Mouse (Mus musculus) retina, postnatal 7 days (tissue): ENCODE measurements around the gene Gapdh.
"Not testable (repeated sequence)": the region's sequence is repeated elsewhere in the genome, so short reads cannot be mapped to it uniquely, and the experiment has no call there.

Experiments
- DNase-seq: peaks from one replicate; pipeline ENCODE4 v3.0.0-alpha.2; 2012; ENCODE audit warnings: low read depth, low spot score

Gene Gapdh

DNA sequence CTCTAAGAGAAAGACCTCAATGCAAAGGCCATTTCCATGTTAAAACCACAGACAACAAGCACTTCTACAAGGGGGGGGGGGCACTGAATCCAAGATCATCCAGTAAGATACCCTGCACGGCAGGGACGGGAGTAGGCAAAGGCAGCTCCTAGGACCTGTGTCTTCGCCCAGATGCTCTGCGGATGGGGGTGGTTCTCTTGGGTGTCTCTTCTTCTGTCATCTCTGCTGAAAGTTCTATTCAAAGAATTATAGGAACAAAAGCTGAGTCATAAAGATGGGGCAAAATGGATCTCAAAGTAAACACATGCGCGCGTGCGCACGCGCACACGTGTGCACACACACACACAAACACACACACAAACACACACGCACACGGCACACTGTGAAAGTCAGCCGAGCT lies 1.8 kb upstream of the Gapdh start:
- DNase-seq, result no peak

GRCm38 (mm10) chr6:125166861-125167650 lies 789 bp upstream of the Gapdh start:
- DNase-seq, result no peak

DNA sequence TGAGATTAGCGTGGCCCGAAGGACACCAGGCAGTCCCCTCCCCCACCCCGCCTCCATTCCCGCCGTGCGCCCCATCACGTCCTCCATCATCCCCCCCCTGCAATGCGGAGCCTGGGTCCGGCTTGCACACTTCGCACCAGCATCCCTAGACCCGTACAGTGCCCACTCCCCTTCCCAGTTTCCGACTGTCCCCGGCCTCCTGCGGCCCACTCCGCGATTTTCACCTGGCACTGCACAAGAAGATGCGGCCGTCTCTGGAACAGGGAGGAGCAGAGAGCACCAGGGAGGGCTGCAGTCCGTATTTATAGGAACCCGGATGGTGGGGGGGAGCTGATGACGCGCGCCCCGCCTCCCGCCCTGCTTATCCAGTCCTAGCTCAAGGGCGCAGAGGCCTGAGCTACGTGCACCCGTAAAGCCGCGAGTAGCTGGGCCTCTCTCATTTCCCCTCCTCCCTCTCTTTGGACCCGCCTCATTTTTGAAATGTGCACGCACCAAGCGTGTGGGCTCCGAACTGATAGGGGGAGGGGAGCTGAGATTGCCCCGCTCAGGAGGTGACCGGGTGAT lies 857 bp downstream of the Gapdh start:
- DNase-seq, result peak; percentile 93

DNA sequence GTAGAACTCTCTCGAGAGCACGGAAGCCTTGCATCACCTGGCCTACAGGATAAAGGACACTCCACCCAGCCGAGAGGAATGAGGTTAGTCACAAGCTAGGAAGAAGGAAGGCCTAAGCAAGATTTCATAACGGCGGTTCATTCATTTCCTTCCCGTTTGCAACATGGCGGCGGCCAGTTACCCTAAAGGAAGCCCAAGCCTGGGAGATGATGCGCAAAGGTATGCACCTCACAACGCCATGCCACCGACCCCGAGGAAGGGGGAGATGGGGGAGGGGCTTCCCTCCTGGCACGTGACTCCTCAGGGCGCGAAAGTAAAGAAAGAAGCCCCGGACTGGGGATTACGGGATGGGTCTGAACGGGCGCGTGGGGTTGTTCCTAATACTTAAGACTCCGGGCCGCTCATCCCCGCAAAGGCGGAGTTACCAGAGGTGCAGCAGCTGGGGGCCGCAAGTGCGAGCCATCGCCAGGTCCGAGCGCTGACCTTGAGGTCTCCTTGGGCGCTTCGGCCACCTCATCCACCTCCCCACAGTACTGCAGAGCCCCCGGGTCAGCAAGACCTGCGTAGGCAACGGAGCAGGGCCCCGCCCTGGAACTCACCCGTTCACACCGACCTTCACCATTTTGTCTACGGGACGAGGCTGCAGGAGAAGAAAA lies 1.5 kb downstream of the Gapdh start:
- no peak for DNase-seq

DNA sequence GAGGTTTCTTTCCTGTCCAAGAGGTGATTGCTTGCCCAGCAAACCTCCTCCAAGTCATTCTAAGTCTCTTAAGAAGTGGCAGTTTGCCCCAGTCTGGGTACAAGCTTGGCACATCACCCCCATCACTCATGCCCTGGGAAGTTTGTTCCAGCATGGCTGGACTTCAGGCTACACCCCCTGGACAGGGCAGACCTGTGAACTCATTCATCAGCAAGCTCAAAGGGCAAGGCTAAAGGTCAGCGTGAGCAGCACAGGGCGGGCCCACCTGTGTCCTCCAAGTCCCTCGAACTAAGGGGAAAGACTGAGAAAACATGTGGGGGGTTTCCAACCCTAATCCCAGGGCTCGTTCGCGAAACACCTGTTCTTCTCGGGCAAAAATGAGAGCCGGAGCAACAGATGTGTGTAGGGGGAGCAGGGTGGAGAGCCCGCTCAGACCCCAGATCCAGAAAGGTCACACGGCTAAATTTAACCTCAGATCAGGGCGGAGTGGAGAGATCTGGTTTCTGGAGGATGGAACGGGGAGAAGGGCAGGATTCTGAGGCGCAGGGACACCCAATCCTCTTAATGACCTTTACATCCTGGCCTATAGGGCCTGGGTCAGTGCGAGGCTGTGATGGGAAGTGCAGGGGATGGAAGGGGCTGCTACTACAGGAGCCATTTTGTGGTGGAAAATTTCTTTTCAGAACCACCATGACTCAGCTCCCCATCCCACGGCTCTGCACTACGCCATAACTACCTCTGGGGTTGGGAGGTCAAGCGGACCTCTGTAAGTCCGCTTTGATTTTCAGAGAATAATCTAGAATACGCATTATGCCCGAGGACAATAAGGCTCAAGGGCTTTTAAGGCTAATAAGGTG lies 2.2 kb downstream of the Gapdh start:
- no peak for DNase-seq

DNA sequence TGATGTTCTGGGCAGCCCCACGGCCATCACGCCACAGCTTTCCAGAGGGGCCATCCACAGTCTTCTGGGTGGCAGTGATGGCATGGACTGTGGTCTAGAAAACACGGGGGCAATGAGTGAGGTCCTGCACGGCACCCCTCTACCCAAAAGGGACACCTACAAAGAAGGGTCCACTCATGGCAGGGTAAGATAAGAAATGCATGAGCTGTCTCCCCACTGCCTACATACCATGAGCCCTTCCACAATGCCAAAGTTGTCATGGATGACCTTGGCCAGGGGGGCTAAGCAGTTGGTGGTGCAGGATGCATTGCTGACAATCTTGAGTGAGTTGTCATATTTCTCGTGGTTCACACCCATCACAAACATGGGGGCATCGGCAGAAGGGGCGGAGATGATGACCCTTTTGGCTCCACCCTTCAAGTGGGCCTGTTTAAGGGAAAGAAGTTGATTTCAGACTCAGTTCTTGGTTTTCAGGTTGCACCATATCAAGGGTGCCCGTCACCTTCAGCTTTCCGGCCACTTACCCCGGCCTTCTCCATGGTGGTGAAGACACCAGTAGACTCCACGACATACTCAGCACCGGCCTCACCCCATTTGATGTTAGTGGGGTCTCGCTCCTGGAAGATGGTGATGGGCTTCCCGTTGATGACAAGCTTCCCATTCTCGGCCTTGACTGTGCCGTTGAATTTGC lies 3.5 kb downstream of the Gapdh start:
- DNase-seq, result not testable (repeated sequence)

DNA sequence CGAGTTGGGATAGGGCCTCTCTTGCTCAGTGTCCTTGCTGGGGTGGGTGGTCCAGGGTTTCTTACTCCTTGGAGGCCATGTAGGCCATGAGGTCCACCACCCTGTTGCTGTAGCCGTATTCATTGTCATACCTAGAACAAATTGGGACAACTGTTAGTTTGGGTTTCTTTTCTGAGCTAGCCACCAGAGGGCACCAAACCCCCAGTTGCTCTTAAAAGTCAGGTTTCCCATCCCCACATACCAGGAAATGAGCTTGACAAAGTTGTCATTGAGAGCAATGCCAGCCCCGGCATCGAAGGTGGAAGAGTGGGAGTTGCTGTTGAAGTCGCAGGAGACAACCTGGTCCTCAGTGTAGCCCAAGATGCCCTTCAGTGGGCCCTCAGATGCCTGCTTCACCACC lies 4.3 kb downstream of the Gapdh start:
- DNase-seq, result not testable (repeated sequence)

GRCm38 (mm10) chr6:125160854-125161760 lies 5.2 kb downstream of the Gapdh start:
- DNase-seq, result no peak

DNA sequence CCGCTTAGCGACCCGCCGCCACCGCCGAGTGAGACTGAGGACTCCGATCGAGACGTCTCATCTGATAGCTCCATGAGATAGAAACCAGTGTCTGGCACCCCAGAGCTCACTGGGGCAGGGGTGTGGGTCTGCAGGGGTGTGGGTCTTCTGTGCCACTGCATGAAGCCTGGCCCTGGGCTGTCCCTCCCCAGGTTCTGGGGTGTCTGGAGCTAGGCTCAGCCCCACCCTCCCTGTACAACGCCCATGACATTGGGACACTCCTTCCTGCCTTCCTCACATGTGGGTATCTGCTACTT lies 5.8 kb downstream of the Gapdh start:
- no peak for DNase-seq

DNA sequence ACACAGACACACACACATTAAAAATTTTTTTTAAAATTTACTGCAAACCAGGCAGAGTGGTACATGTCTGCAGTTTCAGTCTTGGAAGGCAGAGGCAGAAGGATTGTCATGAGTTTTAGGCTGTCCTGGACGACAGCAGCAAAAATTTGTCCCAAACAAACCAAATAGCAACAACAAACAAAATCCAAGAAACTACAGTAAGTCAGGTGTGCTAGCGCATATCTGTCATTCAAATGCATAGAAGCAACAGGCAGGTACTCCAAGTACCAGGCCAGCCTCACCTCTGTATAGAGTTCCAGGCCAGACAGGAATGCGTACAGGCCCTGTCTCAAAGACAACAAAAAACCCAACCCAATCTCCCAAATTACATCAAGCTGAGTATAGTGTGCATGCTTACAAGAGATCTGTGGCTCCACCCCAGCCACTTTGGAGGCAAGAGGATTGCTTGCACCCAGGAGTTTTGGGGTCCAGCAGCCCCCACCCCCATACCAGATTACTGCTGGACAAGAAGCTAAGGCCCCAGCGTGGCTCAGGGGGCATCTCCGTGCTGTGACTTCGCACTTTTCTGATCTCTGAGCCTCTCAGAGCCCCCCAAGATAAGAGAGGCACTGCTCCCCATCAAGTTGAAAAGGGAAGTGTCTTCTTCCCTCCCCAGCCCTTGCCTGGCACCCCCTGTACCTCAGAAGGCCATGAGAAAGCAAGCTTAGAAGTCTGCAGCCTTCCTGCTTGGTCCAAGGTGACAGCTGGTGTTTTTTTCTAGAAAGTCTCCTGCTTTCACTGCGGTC lies 6.3 kb downstream of the Gapdh start:
- DNase-seq, result no peak

DNA sequence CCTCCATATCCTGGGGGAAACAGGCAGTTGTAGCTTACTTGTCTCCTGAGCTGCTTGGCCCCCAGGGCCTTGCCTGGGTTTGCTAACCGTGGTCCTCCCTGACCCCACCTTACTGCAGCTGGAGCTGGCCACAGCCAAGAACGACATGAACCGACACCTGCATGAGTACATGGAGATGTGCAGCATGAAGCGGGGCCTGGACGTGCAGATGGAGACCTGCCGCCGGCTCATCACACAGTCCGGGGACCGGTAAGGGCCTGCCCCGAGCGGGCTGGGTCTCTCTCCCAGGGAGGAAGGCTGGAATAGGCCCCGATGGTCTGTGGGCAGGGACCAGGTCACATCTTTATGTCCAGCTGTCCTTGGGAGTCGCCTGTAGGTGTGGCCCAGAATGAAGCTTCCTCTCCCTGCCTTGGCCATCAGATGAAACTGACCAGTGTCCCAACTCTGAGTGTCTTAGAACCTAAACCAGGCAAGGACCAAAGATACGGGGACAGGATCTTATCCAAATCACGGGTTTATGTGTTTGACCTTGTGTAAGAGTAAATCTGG lies 7.2 kb downstream of the Gapdh start:
- DNase-seq, result no peak

- no peak for DNase-seq
Observed at GRCm38 (mm10) chr6:125156903-125157614, 9.2 kb downstream of the Gapdh start.

DNA sequence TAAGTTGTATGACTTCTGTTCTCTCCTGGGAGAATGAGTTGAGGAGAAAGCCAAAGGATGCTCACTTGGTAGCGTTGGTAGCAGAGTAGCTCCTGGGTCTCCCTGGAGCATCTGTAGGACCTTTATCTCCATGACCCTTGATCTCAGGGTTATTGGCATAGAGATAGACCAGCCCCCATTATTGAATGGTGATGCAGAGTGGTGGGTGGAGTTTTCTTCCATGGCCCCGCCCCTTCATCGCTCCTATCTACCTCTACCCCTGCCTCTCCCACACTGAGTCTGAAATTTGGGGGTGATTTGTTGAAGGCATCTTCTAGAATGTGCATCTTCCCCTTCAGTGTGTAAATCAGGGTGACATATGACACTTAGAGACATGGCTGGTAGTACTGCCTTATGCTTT lies 9.8 kb downstream of the Gapdh start:
- DNase-seq, result no peak

DNA sequence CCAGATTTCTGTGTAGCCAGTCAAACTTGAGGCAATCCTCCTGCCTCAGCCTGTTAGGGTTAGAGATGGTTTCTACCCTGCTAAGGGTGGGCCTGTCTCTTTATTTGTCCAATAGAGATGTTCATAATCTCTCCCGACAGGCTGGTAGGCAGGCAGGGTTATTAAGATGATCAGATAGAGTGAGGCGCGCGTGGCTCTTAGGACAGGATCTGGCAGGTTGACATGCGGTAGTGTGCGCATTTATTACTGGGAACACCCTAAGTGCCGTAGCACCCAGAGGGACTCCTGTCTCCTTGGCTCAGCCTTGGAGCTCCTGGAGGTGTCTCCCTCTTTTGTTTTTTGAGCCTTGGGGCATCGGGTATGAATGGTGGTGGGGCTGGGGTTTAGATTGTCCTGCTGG lies 11.0 kb downstream of the Gapdh start:
- DNase-seq, result no peak

GRCm38 (mm10) chr6:125154550-125154949 lies 11.7 kb downstream of the Gapdh start:
- no peak for DNase-seq

- DNase-seq, result no peak
Observed at GRCm38 (mm10) chr6:125153682-125154081, 12.6 kb downstream of the Gapdh start.

DNA sequence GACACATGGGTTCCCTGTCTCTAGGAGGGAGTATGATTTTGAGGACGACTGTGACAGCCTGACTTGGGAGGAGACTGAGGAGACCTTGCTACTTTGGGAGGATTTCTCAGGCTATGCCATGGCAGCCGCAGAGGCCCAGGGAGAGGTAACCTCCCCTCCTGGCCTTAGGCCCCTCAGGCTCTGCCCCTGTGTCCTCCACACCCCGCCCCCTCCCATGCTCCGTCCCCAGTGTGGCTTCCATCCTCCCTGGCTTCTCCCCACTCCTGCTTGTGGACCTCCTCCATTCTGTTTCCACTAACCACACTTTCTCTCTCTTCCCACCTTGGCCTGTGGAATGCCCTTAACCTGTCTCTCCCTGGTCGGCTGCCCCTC lies 13.3 kb downstream of the Gapdh start:
- no peak for DNase-seq

- no peak for DNase-seq
Observed at GRCm38 (mm10) chr6:125152212-125153017, 13.9 kb downstream of the Gapdh start.
